Mouse (Mus musculus) lung, postnatal 4 days (tissue): ENCODE measurements around the gene Gpr146.
"Not testable (repeated sequence)": the region's sequence is repeated elsewhere in the genome, so short reads cannot be mapped to it uniquely, and the experiment has no call there.

Experiments
- DNase-seq, 2 experiments: peaks; one replicate each; pipeline ENCODE4 v3.0.0; 2021

The Gpr146 gene

DNA sequence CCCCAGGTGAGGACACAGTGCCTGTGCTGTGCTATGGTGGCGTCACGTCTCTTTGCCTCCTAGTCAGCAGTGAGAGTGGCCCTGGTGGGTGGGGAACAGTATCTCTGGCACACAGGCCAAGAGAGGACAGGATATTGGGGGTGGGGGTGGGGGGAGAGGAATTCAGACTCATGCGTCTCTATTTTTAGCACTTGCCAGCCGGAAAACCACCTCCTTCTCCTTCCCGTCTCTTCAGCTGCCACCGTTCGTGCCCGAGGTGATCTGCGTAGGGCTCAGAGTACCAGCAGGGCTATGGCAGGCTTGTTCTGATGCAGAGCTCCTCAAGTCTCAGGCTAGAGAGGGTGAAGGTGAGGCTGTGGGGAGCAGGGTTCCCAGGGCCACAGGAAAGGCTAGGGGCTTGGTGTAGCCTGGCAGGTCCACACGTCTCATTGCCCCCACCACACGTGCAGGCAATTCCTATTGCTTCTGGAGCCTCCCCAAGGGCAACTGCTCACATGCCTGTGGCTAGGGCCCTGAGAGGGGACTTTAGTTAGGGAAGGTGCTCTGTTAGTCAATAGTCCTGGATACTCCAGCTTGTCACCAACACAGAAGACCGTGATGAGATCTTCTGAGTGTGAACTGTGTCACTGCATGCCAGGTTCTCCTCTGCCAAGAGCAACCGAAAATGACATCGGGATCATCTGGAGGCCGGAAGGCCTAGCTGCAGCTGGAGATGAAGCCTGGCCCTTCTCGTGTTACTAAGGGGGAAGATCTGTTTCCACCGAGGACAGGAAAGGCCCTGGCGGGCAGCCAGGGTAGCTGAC is at the start of gene Gpr146:
TSS of gene Gpr146 (plus strand) at position 230 of the 803 bp plus-strand sequence.
- peak; percentile 79 to 91 for DNase-seq

DNA sequence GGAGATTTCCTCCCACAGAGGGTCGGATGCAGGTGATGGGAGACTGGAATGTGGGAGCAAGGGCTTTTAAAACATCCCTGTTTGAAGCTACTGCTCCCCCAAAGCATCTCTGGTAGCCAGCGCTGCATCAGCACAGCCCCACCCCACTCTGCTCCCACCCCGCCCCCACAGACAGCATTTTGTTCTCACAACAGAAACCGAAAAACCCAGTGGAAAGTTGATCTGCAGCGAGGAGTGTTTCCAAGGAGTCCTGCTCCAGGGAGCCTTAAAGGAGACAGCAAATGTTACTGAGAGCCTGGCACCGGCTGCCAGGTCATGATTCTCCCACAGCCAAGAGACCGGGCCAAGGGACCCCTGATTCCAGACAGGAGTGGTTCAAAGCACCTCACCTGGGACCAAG is 46.7 kb upstream of the Gpr146 start:
- DNase-seq = no peak

DNA sequence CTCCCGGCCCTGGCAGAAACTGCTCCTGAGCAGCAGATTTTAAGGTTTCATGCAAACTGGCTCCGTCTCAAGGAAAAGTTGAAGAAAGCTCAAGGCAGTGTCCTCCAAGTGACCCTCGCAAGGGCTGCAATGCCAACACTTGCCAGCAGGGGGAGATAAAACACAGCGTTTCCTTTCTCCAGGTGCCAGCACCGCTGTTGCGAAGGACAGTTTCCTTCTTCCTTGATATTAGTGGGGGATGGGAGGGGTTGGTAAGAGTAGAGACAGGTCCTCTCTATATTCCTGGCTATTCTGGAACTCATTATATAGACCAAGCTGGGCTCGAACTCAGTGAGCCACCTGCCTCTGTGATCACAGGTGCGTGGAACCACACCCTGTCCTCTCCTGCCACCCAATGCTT is 45.8 kb upstream of the Gpr146 start:
- DNase-seq = peak; percentile 76 to 87

DNA sequence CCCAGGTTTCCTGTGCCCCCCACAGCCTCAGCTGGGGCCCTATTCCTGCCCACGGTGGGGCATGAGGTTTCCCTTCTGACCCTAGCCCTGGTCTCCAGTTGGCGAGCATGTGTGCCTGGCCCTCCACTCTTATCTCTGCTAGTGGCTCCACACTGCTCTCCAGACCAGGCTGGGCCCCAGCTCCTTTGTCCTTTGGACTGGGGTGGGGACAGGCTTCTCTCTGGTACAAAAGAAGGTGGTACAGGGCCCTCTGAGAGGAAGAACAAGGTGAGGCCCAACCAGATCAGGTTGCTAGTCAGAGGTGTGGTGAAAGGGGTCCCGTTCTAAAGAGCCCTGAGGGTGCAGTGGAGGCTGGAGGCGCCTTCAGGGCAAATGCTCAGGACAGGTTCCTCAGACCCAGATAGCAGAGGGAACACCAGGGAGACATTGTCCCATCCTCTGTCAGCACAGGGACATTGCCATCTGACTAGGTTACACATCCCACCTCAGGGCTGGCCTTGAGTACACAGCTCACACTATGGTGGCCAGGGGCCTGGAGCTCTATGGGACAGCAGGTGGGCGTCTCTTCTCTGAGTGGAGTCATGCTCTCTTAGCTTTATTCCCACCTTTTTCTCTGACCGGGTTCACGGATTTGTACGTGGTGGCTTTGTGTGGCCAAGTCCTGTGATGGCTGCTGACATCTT is 44.8 kb upstream of the Gpr146 start:
- no peak for DNase-seq

DNA sequence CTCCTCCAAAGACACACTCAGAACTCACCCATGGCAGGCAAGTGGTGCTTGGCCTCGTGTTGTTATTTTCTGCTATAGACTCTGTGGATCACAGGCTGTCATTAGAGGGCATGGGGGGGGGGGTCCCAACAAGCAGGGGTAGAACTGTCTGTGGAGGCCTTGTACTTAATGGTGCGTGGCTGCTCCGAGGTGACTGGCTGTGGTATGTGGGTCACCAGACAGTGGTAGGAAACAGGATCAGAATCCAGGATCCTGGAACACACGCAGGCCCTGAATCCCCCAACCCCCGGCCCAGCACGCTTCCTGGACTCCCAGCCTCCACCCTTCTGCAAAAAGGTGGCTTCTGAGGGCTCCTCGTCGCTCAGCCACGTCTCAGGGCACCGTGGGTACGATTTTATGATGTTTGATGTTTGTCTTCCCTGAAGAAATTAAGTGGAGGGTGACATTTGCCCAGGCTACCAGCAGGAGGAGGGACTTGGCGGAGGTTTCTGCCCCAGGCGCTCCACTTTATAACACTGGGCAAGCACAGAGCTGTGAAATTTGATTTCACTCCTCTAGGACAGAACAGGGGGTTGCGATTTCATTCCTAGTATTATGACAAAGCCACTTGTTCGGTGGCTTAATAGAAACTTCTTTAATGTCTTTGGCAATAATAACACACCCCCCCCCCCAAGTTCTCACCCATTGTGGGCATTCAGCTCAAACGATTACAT is 44.0 kb upstream of the Gpr146 start:
- no peak for DNase-seq

DNA sequence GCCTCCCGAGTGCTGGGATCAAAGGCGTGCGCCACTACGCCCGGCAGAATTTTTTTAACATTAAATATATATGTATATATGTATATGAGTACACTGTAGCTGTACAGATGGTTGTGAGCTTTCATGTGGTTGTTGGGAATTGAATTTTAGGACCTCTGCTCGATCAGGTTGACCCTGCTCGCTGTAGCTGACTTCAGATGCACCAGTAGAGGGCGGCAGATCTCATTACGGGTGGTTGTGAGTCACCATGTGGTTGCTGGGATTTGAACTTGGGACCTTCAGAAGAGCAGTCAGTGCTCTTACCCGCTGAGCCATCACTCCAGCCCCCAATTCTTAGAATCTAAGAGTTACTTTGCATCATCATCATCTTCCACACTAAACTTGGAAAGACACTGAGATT is 43.1 kb upstream of the Gpr146 start:
- not testable (repeated sequence) for DNase-seq

DNA sequence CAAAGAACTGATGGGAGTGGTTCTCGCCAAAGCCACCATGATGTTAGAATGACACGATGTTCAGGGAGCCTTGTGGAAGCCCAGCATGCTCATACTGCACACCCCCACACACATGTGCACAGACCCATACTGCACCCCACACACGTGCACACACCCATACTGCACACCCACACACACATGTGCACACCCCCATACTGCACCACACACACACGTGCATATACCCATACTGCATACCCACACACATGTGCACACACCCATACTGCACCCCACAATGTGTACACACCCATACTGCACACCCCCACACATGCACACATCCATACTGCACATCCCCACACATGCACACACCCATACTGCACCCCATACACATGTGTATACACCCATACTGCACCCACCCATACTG is 41.9 kb upstream of the Gpr146 start:
- DNase-seq = no peak

DNA sequence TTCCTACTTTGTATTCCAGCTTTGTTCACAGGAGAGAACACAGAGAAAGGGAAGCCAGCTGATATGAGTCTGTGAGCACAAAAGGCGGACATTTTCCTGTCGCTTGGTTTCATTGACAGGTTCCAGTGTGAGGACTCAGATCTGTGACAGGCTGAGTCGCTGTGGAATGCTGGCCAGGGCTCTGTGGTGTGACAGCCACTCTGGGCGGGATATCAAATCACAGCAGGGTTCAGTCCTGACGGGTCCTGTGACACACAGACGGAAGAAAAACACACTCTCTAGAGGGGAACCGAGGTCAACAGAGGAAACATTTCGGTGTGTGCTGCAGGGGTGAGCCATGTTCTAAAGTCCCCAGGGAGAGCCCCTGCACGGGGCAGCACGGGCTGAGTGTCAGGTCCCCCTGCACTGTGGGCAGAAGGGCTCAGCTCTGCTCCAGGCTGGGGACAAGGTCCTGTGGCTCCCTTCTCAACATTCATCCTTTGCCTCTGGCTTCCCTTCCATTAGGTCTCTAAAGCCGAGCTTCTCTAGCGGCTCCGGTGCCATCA is 39.6 kb upstream of the Gpr146 start:
- DNase-seq = no peak

DNA sequence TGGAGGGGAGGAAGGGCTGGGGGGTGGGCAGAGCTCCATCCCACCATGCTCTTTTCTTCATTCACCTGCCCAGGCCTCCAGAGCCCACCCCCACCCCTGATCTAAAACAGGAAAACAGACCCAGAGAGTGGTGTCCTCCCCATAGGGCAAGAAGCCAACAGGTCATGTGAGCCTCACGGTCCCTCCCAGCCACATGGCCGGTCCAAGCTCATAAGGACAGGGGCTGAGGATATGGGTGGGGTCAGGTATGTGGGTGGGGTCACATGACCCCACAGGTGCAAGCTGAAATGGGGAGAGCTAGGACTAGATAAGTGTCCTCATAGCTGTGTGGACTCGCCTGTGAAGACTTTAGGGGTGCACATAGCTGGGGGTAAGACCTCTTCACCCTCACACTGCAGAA is 39.1 kb upstream of the Gpr146 start:
- no peak for DNase-seq

DNA sequence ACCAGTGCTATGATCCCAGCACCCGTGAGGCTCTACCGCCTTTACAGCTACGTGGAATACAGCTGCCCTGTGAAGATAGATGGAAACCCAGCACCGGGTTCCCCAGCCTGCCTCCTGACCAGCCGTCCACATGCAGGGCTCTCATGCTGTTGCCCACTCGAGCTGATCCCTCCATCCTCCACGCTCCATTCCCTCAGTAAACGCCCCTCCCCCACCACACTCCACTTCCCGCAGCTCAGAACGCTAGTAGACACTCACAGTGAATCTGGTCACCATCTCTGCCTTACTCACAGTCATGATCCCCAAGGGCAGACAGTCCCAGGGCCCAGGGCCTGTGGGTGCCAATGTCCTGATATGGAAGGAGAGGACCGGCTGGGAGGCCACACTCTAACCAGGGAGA is 38.6 kb upstream of the Gpr146 start:
- DNase-seq = no peak

DNA sequence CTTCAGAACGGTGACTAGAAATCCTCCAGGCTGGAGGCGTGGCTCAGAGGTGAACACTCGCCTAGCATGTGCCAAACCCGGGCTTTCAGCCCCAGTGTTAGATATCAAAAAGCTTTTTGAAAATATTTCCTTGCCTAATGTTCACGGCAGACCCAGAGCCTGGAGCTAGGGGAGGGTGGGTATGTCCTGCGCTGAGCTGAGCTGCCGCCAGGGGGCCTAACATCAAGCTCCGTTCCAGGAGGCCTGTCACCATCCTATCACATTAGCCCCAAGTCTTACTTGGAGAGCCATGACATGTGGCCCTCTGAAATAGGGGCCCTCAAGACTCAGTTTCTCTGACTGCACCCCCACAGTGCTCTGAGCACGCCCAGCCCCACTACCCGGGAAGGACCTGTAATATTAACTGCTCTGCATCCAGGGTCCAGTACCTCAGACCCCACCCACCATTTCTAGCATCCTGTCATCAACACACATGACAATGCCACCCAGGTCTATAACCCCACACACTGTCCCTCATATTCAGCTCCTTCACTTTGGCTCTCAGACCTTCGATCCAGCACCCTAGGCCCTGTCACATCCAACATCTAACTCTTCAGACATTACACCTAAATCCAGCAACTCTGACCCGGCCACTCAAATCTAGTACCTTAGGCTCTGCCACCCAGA is 33.3 kb upstream of the Gpr146 start:
- peak; percentile 85 to 89 for DNase-seq

DNA sequence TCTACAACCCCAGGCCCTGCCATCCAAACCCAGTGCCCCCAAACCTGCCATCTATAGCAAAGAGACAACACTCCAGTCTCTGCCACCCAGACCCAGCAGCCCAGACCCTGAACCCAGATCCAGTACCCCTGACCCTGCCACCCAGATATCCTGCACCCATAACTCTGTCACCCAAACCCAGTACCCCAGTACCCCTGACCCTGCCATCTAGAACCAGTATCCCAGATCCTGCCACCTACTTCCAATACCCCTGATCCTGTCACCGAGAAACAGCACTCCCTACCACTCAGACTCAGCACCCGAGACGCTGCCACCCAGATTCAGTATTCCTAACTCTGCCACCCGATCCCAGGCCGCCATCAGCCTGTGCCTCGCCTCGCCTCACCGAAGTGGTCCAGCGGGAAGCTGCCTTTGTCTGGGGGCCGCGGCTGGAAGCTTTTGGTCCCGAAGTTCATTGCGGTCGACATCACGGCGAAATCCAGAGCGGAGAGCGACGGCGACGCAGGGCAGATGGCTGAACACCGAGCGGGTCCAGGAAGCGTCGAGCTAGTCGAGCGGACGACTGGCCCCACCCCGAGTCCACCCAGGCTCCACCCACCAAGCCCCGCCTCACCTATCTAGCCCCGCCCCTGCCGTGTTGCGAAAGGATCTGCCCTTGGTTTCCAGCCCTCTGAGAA is 32.7 kb upstream of the Gpr146 start:
- peak; percentile 96 to 98 for DNase-seq

DNA sequence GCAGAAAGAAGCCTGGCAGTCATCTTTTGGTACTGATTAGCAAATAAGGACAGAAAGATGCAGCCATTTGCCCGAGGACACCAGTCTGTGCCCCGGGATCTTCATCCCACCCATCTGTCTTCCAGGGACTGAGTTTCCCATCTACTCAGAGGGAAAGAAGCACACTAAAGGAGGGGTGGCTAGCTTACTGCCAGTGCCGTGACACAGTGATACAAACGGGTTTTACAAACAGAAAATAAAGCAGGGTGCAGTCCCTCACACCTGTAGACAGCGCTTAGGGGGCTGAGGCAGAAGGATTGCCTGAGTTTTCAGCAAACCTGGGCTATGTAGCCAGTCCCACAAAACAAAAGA is 32.2 kb upstream of the Gpr146 start:
- DNase-seq = no peak

DNA sequence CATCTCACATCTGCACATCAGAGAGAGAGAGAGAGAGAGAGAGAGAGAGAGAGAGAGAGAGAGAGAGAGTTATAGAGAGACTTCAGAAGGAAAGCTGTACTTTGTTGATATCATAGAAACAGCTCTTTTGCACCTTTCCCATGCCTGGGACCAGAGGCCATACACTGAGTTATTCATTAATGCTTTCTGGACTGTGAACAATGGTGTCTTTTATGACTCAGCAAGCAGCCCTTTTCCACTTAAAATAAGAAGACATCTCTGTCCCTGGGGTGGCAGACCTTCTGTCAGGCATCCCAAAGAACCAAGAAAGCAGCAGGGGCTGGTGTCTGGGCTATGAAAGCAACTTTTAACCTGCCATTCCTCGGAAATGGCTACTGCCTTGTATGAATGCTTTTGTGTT is 30.3 kb upstream of the Gpr146 start:
- DNase-seq = no peak

DNA sequence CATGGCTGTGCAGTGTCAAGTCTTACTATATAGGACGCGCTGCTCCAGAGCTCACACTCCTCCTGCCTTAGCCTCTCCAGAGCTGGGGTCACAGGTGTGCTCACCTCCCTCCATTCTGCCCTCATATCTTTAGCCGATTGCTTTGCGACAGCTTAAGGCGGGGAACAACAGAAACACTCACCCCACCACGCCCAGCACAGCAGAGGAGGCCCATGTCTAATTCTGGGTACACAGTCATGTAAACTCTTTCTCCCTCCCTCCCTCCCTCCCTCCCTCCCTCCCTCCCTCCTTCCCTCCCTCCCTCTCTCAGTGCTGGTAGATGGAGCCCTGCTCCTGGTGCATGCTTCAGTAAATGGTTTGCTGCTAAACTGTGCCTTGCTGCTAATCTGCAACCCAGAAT is 27.8 kb upstream of the Gpr146 start:
- no peak for DNase-seq

DNA sequence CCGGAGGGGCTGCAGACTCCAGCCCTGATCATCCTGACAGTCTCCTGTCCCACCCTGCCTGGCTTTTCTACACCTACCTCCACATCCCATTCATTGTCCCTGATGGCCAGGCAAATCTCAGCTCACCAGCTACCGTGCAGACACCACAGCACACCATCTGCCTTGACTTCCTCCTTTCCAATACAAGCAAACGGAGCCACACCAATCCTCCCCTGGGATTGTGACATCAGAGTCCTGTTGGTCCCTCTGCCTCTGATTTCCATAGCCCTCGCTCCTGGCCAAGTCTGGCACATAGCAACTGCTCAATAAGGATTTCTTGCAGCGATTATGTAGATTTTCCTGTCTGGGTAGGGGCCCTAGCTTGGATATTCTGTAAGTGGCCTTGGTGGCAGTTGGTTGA is 26.4 kb upstream of the Gpr146 start, which contains the start of gene Cox19:
TSS of gene Cox19 (minus strand) at position 285 of the 400 bp plus-strand sequence.
- DNase-seq = no peak

DNA sequence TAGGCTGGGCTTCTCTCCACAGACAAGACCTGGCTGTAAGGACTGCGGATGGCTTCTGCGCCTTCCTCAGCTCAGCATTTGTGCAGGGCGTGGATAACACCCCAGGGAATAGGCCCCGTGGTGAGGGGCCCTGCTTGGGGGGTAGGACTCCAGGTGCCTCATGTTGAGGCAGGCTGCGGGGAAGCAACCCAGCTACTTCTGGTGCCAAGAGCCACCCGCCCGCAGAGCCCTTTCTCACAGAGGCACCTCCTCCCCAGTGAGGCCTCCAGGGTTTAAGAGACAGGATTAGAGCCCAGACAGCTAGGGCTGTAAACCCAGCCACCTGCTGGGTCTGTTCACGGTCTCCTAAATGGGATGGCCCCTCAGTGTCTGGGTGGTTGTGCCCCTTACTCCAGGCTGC is 25.9 kb upstream of the Gpr146 start:
- DNase-seq = no peak

DNA sequence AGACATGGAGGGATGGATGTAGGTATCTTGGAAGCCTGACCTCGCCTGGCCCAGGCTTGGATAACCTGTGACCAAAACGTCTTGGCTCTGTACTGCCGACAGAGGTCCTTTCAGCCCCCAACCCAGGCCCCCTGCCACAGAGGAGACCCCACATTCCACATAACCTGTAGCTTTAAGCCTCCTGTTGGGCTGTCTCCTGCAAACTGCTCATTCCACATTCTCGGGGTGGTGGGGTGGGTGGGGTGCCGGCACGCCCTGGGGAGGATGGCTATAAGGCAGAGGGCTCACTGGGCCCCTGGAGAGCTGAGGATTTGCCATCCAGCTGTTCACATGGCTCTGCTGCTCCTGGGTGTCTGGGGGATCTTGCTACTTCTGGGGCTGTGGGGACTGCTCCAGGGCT is 25.2 kb upstream of the Gpr146 start, which contains the start of gene Cyp2w1:
TSS of gene Cyp2w1 (plus strand) at position 301 of the 400 bp plus-strand sequence.
- DNase-seq = no peak

DNA sequence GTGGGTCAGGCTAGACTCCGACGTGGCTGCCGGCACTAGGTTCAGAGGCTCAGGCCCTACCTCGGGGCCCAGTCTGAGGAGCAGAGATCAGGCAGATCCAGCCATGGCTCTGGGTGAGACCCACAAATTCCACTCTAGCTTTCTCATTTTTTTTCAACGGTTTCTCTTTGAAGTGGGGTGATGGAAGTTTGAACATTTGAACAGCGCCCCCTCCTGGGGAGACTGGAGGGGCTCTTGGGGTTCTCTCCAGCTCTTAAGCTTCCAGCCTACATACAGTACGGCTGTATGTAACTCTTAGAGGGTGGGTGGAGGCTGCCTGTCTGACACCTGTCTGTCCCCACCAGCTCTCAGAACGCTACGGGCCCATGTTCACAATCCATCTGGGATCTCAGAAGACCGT is 24.0 kb upstream of the Gpr146 start:
- DNase-seq = peak in 1 of 2 experiments; percentile 62

DNA sequence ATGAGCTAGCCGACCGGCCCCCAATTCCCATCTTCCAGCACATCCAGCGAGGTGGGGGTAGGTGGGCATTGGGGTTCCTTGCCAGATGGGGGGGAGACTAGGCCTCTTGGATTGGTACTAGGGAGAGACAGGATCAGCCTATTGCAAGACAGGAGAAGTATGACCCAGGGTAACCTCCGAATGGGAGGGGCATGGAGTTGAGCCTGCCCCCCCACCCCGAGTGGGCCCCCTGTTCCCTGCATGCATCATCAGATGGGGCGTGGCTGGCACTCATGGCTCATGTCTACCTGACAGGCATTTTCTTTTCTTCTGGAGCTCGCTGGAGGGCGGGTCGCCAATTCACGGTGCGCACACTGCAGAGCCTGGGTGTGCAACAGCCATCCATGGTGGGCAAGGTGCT is 23.6 kb upstream of the Gpr146 start:
- DNase-seq = no peak

DNA sequence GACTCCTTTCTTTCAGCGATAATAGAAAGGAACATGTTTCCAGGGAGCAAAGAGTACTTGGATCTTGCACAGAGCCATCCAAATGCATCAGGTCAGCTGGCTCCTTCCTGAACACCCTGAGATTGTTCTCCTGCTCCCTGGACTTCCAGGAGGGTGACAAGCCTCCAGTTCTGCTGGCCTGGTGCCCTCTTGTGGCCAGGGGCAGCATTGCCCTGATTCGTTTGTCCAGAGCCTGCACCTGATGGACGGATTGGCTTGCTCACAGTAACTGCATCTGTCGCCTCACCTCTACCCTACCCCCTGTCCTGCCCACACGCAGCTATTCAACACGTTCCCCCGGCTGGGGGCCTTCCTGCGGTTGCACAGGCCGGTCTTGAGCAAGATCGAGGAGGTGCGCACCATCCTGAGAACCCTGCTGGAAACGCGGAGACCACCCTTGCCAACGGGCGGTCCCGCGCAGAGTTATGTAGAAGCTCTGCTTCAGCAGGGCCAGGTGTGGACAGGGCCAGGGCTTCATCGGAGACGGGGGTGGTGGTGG is 22.2 kb upstream of the Gpr146 start:
- peak; percentile 77 to 88 for DNase-seq

DNA sequence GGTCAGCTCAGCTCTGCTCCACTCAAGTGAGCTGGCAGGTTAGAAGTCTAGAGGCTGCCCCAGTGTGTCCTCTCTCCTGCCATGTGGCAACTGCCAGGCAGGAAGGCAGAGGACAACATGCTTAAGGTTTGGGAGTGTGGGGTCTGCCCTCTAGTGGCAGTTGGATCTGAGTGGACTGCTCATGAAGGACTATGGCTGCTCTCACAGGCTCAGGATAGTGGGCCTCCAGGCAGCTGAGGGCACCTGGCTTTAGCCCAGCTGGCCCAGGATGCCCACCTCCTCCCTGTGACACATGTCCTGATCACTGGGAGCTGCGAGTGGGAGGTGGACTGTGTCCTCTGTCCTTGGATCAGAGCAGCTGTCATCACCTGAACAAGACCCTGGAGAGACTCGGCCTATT is 18.8 kb upstream of the Gpr146 start:
- peak in 1 of 2 experiments; percentile 60 for DNase-seq
